Mouse (Mus musculus): Measurements from ENCODE around the gene Rela. TPM values are rescaled to one million over a fixed set of nuclear protein-coding genes. Genes with fewer than 3 reads are reported as not detected.

Gene Rela
- 51.2 and 52.1 TPM in 2 replicates for polyA plus RNA-seq (2012; rRNA removed)

DNA sequence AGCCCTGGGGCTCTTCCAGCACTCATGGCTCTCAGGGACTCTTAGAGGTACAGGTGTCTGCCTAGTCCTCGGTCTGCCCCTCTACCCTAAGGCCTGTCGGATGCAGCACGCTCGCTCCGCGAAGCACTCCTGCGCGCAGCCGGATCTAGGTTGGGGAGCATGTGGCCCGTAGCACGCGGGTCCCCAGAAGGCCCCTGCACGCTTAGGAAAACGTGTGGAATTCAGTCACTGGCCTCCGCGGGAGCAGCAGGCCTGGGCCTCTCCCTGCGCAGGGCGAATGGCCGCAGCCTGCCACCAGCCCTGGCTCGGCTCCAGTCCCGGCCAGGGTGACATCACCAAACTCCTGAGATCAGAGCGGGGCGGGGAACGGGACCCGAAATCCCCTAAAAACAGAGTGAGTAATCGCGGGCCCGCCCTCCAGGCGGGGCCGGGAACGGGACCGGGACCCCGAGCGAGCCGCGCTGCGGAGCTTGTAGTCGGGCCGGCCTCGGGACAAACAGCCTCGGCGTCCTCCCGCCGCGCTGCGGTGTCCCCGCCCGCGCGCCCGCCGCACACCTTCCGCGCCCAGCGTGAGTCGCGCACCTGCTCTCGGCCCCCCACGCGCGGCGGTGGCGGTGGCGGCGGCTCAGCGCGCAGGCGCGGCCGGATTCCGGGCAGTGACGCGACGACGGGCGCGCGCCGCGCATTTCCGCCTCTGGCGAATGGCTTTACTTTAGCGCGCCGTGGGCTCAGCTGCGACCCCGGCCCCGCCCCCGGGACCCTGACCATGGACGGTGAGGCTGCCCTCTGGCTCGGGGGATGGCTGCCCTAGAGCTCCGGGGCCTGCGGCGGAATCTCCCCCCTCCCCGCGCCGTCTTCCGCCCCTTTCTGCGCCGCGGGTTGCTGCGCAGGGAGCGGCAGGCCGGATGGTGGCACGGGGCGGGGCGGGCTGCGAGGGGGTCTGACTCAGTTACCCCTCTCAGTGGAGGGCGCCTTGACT lies at the start of gene Rela:
Gene Rela (plus strand): TSS at position 415 of the 979 bp plus-strand sequence.

DNA sequence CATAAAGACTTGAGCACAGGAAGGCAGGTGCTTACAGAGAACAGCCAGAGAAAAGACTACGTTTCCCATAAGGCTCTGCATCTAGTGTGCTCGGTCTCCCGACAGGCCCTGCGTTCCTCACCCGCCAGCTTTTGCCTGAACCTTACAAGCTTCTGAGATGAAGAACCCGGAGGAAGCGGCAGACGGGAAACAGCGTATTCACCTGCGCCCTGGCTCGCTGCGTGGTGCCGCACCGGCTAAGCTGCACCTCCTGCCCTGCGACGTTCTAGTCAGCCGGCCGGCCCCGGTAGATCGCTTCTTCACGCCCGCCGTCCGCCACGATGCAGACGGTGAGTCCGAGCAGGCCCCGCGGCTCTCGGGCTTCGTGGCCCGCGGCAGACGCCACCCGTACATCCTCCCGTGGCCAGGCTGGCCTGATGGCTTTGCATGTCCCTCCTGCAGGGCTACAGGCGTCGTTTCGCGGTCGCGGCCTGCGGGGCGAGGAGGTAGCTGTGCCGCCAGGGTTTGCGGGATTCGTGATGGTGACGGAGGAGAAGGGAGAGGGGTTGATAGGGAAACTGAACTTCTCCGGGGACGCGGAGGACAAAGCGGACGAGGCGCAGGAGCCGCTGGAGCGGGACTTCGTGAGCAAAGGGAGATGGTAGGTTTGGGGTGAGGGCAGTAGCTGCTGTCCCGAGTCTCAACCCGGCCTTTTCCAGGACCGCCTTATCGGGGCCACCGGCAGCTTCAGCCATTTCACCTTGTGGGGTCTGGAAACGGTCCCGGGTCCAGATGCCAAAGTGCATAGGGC lies 35.3 kb upstream of the Rela start, which contains the start of gene Rnaseh2c:
Gene Rnaseh2c (plus strand): TSS at position 122 of the 790 bp plus-strand sequence.

DNA sequence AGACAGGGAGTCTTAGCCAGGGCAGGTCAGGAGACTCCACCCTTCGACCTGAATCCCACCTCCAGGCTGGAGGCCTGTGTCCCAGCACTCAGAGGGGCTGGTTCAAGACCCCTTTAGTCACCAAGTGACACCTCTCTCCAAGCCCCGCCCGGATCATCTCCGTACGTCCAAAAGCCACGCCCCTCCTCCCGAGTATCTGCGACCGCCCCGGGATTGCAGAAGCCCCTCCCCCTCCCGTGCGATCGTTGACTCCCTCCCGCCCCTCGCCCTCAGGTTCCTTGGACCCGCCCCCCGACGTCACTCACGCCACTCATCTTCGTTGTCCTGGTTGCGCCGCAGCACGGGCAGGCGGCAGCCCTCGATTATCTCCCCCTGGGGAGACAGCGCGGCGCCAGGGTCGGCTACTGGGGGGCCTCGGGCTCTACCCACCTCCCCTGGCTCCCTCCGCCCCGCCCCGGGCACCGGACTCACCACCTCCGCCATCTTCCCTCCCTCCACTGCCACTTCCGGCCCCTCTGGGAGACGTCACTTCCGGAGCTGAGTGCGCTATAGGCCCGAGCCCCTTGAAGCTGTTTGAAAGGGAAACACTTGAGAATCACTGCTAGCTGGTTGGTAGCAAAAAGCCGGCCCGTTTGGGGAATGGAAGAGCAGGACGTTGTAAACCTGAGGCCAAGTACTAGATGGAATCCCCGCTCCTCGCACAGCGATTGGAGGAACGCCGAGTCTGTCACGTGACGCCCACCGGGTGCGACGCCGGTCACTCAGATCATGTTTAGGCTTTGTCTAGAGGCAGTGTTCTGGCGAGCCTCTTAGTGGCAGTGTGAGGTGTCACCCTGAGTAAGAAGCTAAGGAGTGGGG lies 27.5 kb upstream of the Rela start, which contains the start of gene Kat5:
Gene Kat5 (minus strand): TSS at position 691 of the 858 bp plus-strand sequence.

DNA sequence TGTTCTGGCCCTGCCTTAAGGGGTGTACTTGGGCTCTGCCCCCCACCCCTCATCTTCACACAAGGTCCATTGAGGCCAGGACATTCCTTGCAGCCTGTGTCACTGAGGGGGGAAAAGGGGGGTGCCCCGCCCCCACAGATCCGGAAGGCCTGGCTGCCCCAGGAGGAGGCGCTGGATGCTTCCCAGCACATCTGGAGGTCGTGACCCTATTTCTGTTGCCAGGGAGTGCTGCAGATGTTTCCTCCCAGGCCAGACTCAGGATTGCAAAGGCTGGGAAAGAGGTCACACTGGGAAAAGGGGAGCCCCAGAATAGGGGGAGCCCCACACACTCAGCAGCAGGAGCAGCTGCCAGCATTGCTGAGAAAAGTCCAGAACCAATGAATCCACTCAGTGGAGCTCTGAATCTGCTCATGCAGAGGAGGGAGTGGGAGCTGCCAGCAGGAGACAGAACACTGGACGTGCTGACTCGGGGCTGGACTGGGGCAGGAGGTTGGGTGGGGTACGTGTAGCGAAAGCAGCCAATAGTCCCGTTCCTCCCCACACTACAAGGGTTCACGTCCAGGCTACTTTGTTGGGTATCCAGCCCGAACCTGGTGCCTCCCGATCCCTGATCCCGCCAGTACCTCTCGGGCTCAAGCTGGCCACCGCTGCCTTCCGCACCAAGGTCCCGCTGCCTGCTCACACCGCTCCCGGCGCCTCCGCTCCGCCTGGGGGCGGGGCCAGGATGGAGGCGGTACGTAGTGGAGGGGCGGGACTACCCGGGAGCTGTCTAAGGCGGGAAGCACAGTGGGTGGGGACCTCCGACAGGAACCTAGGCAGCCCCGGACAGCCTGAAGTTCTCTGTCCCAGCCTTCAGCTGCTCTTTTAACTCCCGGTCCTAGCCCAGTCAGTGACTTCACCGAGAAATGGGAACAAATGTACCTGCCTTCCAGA lies 26.0 kb downstream of the Rela start, which contains the start of gene Sipa1:
Gene Sipa1 (minus strand): TSS at position 727 of the 933 bp plus-strand sequence.

DNA sequence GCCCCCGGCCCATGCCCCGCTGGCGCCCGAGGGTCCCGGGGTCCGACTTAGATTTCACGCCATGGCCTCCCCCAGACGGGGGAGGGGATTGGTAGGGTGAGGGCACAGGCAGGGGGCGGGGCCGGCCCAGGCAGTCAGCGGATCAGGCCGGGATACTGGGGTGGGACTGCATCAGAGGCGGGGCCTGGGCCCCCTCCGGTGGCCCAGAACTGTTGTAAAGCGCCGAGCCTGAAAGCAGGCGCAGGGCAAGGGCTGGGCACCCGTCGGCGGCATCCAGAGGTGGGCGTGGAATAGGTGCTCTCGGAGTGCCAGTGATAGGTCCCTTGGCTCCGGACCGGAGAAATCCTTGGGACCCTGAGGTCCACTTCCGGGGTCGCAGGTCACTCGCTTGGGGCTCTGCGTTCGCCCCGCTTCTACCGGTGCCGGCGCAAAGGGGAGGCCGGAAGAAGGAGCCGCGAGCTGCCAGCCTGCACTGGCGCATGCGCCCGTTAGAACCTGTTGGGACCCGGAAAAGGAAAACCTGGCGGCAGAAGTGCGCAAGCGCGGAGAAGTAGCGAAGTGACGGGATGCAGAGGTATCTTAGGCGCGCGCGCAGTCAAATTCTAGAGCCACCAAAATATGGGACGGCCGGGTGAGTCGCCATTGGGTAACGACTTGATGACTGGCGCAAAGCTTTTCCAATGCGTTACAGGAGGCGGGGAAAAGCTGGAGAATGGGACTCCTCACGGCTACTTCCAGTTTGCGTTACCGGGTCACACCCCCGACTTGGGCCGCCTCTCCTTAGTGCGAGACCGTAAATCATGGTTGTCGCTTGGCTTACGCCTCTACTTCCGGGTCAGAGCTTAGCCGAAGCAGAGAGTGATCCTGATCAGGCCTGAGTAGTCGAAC lies 51.2 kb downstream of the Rela start, which contains the start of the genes Map3k11 and Pcnx3:
Gene Map3k11 (plus strand): TSS at position 543 of the 888 bp plus-strand sequence.
Gene Pcnx3 (minus strand): TSS at position 709 of the 888 bp plus-strand sequence.

Other genes with a start within 250 kb of the Rela start
- 3.3 and 5.9 TPM in 2 replicates for gene Sart1, start 248.8 kb upstream of the Rela start, polyA plus RNA-seq (2012; rRNA removed)
- 0.38 TPM in 1 of 2 replicates, not detected in the other for gene Tsga10ip, start 235.0 kb upstream of the Rela start, polyA plus RNA-seq (2012; rRNA removed)
- gene Drap1, start 212.5 kb upstream of the Rela start, polyA plus RNA-seq (2012; rRNA removed), result 65.5 and 68.9 TPM in 2 replicates
- 39.1 and 49.8 TPM in 2 replicates for gene AI837181, start 212.3 kb upstream of the Rela start, polyA plus RNA-seq (2012; rRNA removed)
- gene Fosl1, start 189.9 kb upstream of the Rela start, polyA plus RNA-seq (2012; rRNA removed), result 3.9 and 5.8 TPM in 2 replicates
- 4.7 and 7.0 TPM in 2 replicates for gene Ccdc85b, start 179.6 kb upstream of the Rela start, polyA plus RNA-seq (2012; rRNA removed)
- gene Fibp, start 176.9 kb upstream of the Rela start, polyA plus RNA-seq (2012; rRNA removed), result 58.0 and 59.2 TPM in 2 replicates
- gene Ctsw, start 169.0 kb upstream of the Rela start, polyA plus RNA-seq (2012; rRNA removed), result 0.39 and 0.48 TPM in 2 replicates
- gene Efemp2, start 163.5 kb upstream of the Rela start, polyA plus RNA-seq (2012; rRNA removed), result 42.2 and 56.1 TPM in 2 replicates
- gene Mus81, start 149.1 kb upstream of the Rela start, polyA plus RNA-seq (2012; rRNA removed), result 23.4 and 28.0 TPM in 2 replicates
- gene Cfl1, start 147.0 kb upstream of the Rela start, polyA plus RNA-seq (2012; rRNA removed), result 163 and 181 TPM in 2 replicates
- gene 1700020D05Rik, start 133.7 kb upstream of the Rela start, polyA plus RNA-seq (2012; rRNA removed), result 0.14 TPM in 1 of 2 replicates, not detected in the other
- gene Snx32, start 126.9 kb upstream of the Rela start, polyA plus RNA-seq (2012; rRNA removed), result 1.4 and 3.3 TPM in 2 replicates
- 15.5 and 19.7 TPM in 2 replicates for gene Ovol1, start 76.8 kb upstream of the Rela start, polyA plus RNA-seq (2012; rRNA removed)
- 7.9 and 8.8 TPM in 2 replicates for gene Ap5b1, start 69.5 kb upstream of the Rela start, polyA plus RNA-seq (2012; rRNA removed)
- 33.0 and 50.2 TPM in 2 replicates for gene Rnaseh2c, start 35.6 kb upstream of the Rela start, polyA plus RNA-seq (2012; rRNA removed)
- gene Kat5, start 27.2 kb upstream of the Rela start, polyA plus RNA-seq (2012; rRNA removed), result 16.5 and 19.2 TPM in 2 replicates
- gene Sipa1, start 26.2 kb downstream of the Rela start, polyA plus RNA-seq (2012; rRNA removed), result 17.8 and 23.9 TPM in 2 replicates
- 39.8 and 46.6 TPM in 2 replicates for gene Map3k11, start 51.3 kb downstream of the Rela start, polyA plus RNA-seq (2012; rRNA removed)
- 72.3 and 74.8 TPM in 2 replicates for gene Pcnx3, start 51.4 kb downstream of the Rela start, polyA plus RNA-seq (2012; rRNA removed)
- 5.6 and 9.1 TPM in 2 replicates for gene Kcnk7, start 66.9 kb downstream of the Rela start, polyA plus RNA-seq (2012; rRNA removed)
- gene Ehbp1l1, start 88.8 kb downstream of the Rela start, polyA plus RNA-seq (2012; rRNA removed), result 38.0 and 41.9 TPM in 2 replicates
- 90.2 and 136 TPM in 2 replicates for gene Fam89b, start 92.2 kb downstream of the Rela start, polyA plus RNA-seq (2012; rRNA removed)
- gene Ltbp3, start 103.4 kb downstream of the Rela start, polyA plus RNA-seq (2012; rRNA removed), result 35.8 and 40.4 TPM in 2 replicates
- 40.1 and 44.5 TPM in 2 replicates for gene Scyl1, start 133.9 kb downstream of the Rela start, polyA plus RNA-seq (2012; rRNA removed)
- 9.3 and 10.0 TPM in 2 replicates for gene Frmd8, start 237.8 kb downstream of the Rela start, polyA plus RNA-seq (2012; rRNA removed)
- gene Slc25a45, start 240.3 kb downstream of the Rela start, polyA plus RNA-seq (2012; rRNA removed), result 9.7 and 9.8 TPM in 2 replicates